Mouse (Mus musculus) cortical plate, adult 2 months (tissue): Measurements from ENCODE around the gene Upb1.

Source experiments
- CTCF ChIP-seq: fragments of 200-500 bp; IDR thresholded peaks from 2 replicates; pipeline ENCODE4 v1.5.1; 2011; ENCODE audit warnings: mild to moderate bottlenecking, control low read depth, low read length; ENCODE audit not compliant: insufficient read depth; ENCODE audit errors: extremely low read depth
- POLR2A ChIP-seq: fragments of 200-500 bp; IDR thresholded peaks from 2 replicates; pipeline ENCODE4 v1.6.1; 2011; ENCODE audit warnings: mild to moderate bottlenecking, low read length, control low read depth; ENCODE audit not compliant: insufficient read depth; ENCODE audit errors: extremely low read depth

GRCm38 (mm10) chr10:75439211-75439811 lies 38.4 kb downstream of the Upb1 start:
- TF ChIP-seq POLR2A (no peak), CTCF (peak; percentile 83)
